Mouse (Mus musculus): ENCODE measurements around the gene Olfr488. TPM values are rescaled to one million over a fixed set of nuclear protein-coding genes. Genes with fewer than 3 reads are reported as not detected.
"Not testable (repeated sequence)": the region's sequence is repeated elsewhere in the genome, so short reads cannot be mapped to it uniquely, and the experiment has no call there.

Gene Olfr488
- total RNA-seq (2021) = not detected
- long read RNA-seq, experiment 1 = 0 reads
- long read RNA-seq, experiment 2 = 0 reads

GRCm38 (mm10) chr7:108258247-108258646, at the start of gene Olfr488:
Gene Olfr488, minus strand, starts transcription at chr7:108258347.
- DNase-seq (ENCODE audit: low spot score in 2 of 2) = no peak

- no peak for DNase-seq (ENCODE audit: low spot score in 2 of 2)
Observed at GRCm38 (mm10) chr7:108288834-108289233, 30.7 kb upstream of the Olfr488 start, which contains the start of gene Olfr490. Gene Olfr490, minus strand, starts transcription at chr7:108288934.

GRCm38 (mm10) chr7:108233551-108233950, 24.6 kb downstream of the Olfr488 start:
- no peak for DNase-seq (ENCODE audit: low spot score in 2 of 2)

DNA sequence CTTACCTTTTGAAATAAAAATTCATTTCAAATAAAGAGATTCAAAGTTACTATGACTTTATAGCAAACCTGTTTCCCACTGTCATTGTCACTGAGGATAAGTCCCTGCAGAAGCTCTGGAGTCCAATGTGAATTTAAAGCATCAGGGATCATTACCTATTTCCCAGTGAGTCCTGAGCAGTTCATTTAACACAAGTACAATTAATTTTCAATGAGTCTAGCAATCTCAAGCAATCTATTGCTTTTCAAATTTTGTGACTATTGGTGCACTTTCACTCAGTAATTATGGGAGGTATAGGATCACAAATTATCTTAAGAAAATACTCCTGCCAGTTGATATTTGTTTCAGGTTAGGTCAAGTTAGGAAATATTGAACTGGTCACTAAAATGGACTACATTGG, 43.6 kb downstream of the Olfr488 start, which contains the start of gene Olfr487:
Olfr487 (minus strand) TSS at position 101 of the 400 bp plus-strand sequence.
- DNase-seq (ENCODE audit: low spot score in 2 of 2) = not testable (repeated sequence)

Other genes starting within 250 kb of the Olfr488 start
- gene Olfr478, start 224.4 kb downstream of the Olfr488 start, total RNA-seq (2021) = not detected
- not detected for gene Olfr479, start 207.7 kb downstream of the Olfr488 start, total RNA-seq (2021)
- gene Olfr480, start 191.0 kb downstream of the Olfr488 start, total RNA-seq (2021) = not detected
- gene Olfr481, start 178.5 kb downstream of the Olfr488 start, total RNA-seq (2021) = not detected
- 1 to 10 TPM; 1.6 to 2.2 TPM for gene Olfr482, start 160.8 kb downstream of the Olfr488 start, total RNA-seq (2021)
- gene Olfr483, start 157.5 kb downstream of the Olfr488 start, total RNA-seq (2021) = not detected
- not detected for gene Olfr484, start 130.9 kb downstream of the Olfr488 start, total RNA-seq (2021)
- not detected for gene Olfr485, start 98.5 kb downstream of the Olfr488 start, total RNA-seq (2021)
- not detected for gene Olfr486, start 85.6 kb downstream of the Olfr488 start, total RNA-seq (2021)
- gene Olfr487, start 43.7 kb downstream of the Olfr488 start, total RNA-seq (2021) = not detected
- gene Olfr490, start 30.6 kb upstream of the Olfr488 start, total RNA-seq (2021) = not detected
- not detected for gene Olfr491, start 55.1 kb upstream of the Olfr488 start, total RNA-seq (2021)
- gene Olfr492, start 65.3 kb upstream of the Olfr488 start, total RNA-seq (2021) = not detected
- gene Olfr493, start 88.6 kb upstream of the Olfr488 start, total RNA-seq (2021) = not detected
- gene Olfr494, start 107.0 kb upstream of the Olfr488 start, total RNA-seq (2021) = not detected
- not detected for gene Olfr495, start 134.8 kb upstream of the Olfr488 start, total RNA-seq (2021)
- gene Olfr497, start 162.1 kb upstream of the Olfr488 start, total RNA-seq (2021) = not detected
- gene Olfr498, start 207.0 kb upstream of the Olfr488 start, total RNA-seq (2021) = not detected

Measured in adrenal gland, postnatal 4 days (tissue).